Mouse (Mus musculus) heart, embryonic 16.5 days (tissue): ENCODE data around the gene Lor. TPM values are rescaled to one million over a fixed set of nuclear protein-coding genes. Genes with fewer than 3 reads are reported as not detected.

ENCODE experiments used
- ATAC-seq: fragments of 200-750 bp; cut with Nextera tagmentation; replicated peaks from 2 replicates; pipeline ENCODE4 v1.8.0; 2017; ENCODE audit warnings: moderate number of reproducible peaks; ENCODE audit not compliant: insufficient read depth, low FRiP score; ENCODE audit errors: extremely low read depth
- H3K27ac ChIP-seq: fragments of 300-500 bp; sonication (generic); 2 replicates; pipeline ENCODE4 v1.5.1; 2014; ENCODE audit warnings: mild to moderate bottlenecking, low read length, control low read depth, moderate library complexity
- H3K27me3 ChIP-seq: fragments of 300-500 bp; sonication (generic); 2 replicates; pipeline ENCODE4 v1.6.1; 2014; ENCODE audit warnings: low read length, mixed read lengths; ENCODE audit not compliant: control insufficient read depth, insufficient read depth
- H3K36me3 ChIP-seq: fragments of 300-500 bp; sonication (generic); 2 replicates; pipeline ENCODE4 v1.6.1; 2014; ENCODE audit not compliant: control insufficient read depth, insufficient read depth
- H3K4me1 ChIP-seq: fragments of 300-500 bp; sonication (generic); 2 replicates; pipeline ENCODE4 v1.6.1; 2014; ENCODE audit warnings: low read length, mixed read lengths; ENCODE audit not compliant: control insufficient read depth, insufficient read depth
- H3K4me2 ChIP-seq: fragments of 300-500 bp; sonication (generic); 2 replicates; pipeline ENCODE4 v1.6.1; 2014; ENCODE audit warnings: low read depth, mild to moderate bottlenecking, control low read depth, low read length
- H3K4me3 ChIP-seq: fragments of 300-500 bp; sonication (generic); 2 replicates; pipeline ENCODE4 v1.5.1; 2014; ENCODE audit warnings: mild to moderate bottlenecking, control low read depth, low read length
- H3K9ac ChIP-seq: fragments of 300-500 bp; sonication (generic); 2 replicates; pipeline ENCODE4 v1.6.1; 2014; ENCODE audit warnings: low read length, control low read depth
- H3K9me3 ChIP-seq: fragments of 300-500 bp; sonication (generic); replicated peaks from 2 replicates; pipeline ENCODE4 v1.6.1; 2016; ENCODE audit warnings: low read length; ENCODE audit not compliant: control insufficient read depth
- WGBS: fragments of 180-500 bp; shearing (Covaris S2); extraction: QIAGEN DNeasy Blood & Tissue Kit; methylation state at CpG from one replicate; pipeline ENCODE4 v1.1.7; 2014; 5-methylcytosine and 5-hydroxymethylcytosine counted together
- polyA plus RNA-seq: library from polyadenylated mRNA; unstranded; fragments of >200 nt; fragmentation: Nextera tagmentation; extraction: Ambion mirVana; gene quantifications from 2 replicates; pipeline ENCODE4 v1.2.1, GENCODE M21; 2015

Lor gene
- polyA plus RNA-seq: 0.13 and 0.29 TPM in 2 replicates

- WGBS: 83% methylated on average over 2 of the region's 2 CpGs
- Histone ChIP-seq H3K4me2 (peak within 1 kb of the TSS; percentile 98), H3K9me3 (no peaks in the 10 kb centered on the region)
Measured at GRCm38 (mm10) chr3:92083042-92083441, at the start of gene Lor. Lor (minus strand) TSS chr3:92083142.

GRCm38 (mm10) chr3:92123847-92124246 is 40.9 kb upstream of the Lor start, which contains the start of gene Prr9:
Prr9 (minus strand) TSS chr3:92123947.
- no peaks in the 10 kb centered on the region for H3K27me3 ChIP-seq
- no peaks in the 10 kb centered on the region for H3K4me1 ChIP-seq
- ATAC-seq: no peak
- H3K36me3 ChIP-seq: no peaks in the 10 kb centered on the region
- no peak within 1 kb of the TSS for H3K4me3 ChIP-seq
- no peak within 1 kb of the TSS for H3K4me2 ChIP-seq
- WGBS: 75% methylated on average over 5 of the region's 5 CpGs
- no peak within 1 kb of the TSS for H3K27ac ChIP-seq
- no peak within 1 kb of the TSS for H3K9ac ChIP-seq
- H3K9me3 ChIP-seq: no peaks in the 10 kb centered on the region

More at GRCm38 (mm10) chr3:92083042-92083441, at the start of gene Lor:
- peaks cover 27% of the 10 kb centered on the region for H3K27me3 ChIP-seq
- no peak within 1 kb of the TSS for H3K9ac ChIP-seq
- no peak for ATAC-seq
- H3K4me3 ChIP-seq: peak within 1 kb of the TSS; percentile 78; the same call in 1 of the 2 replicates
- H3K4me1 ChIP-seq: no peaks in the 10 kb centered on the region
- no peak within 1 kb of the TSS for H3K27ac ChIP-seq
- no peaks in the 10 kb centered on the region for H3K36me3 ChIP-seq

GRCm38 (mm10) chr3:92120902-92121301 is 38.0 kb upstream of the Lor start:
- H3K4me2 ChIP-seq: no peak overlapping the region
- no peaks in the 10 kb centered on the region for H3K36me3 ChIP-seq
- no peaks in the 10 kb centered on the region for H3K9me3 ChIP-seq
- 59% methylated on average over 3 of the region's 3 CpGs for WGBS
- ATAC-seq: no peak
- H3K4me1 ChIP-seq: no peaks in the 10 kb centered on the region
- no peak overlapping the region for H3K4me3 ChIP-seq
- no peaks in the 10 kb centered on the region for H3K27me3 ChIP-seq
- no peak overlapping the region for H3K9ac ChIP-seq
- no peak overlapping the region for H3K27ac ChIP-seq

GRCm38 (mm10) chr3:92117930-92118329 is 35.0 kb upstream of the Lor start:
- WGBS: 34% methylated on average over 3 of the region's 3 CpGs
- H3K4me1 ChIP-seq: no peaks in the 10 kb centered on the region
- H3K4me2 ChIP-seq: no peak overlapping the region
- no peaks in the 10 kb centered on the region for H3K27me3 ChIP-seq
- H3K27ac ChIP-seq: no peak overlapping the region
- H3K9ac ChIP-seq: no peak overlapping the region
- H3K36me3 ChIP-seq: no peaks in the 10 kb centered on the region
- ATAC-seq: no peak
- H3K4me3 ChIP-seq: no peak overlapping the region
- no peaks in the 10 kb centered on the region for H3K9me3 ChIP-seq

- no peak for ATAC-seq
- Histone ChIP-seq H3K9ac (no peak overlapping the region), H3K4me3 (no peak overlapping the region), H3K4me2 (no peak overlapping the region), H3K27me3 (no peaks in the 10 kb centered on the region), H3K4me1 (no peaks in the 10 kb centered on the region), H3K27ac (no peak overlapping the region), H3K36me3 (no peaks in the 10 kb centered on the region), H3K9me3 (no peaks in the 10 kb centered on the region)
Measured at GRCm38 (mm10) chr3:92111526-92111925, 28.6 kb upstream of the Lor start.

GRCm38 (mm10) chr3:92110790-92111189 is 27.8 kb upstream of the Lor start:
- Histone ChIP-seq H3K9me3 (no peaks in the 10 kb centered on the region), H3K4me3 (no peak overlapping the region), H3K36me3 (no peaks in the 10 kb centered on the region), H3K4me2 (no peak overlapping the region), H3K27me3 (no peaks in the 10 kb centered on the region), H3K4me1 (no peaks in the 10 kb centered on the region), H3K27ac (no peak overlapping the region), H3K9ac (no peak overlapping the region)
- no peak for ATAC-seq

GRCm38 (mm10) chr3:92106582-92106981 is 23.6 kb upstream of the Lor start:
- H3K9ac ChIP-seq: no peak overlapping the region
- 4% methylated on average over 6 of the region's 6 CpGs for WGBS
- H3K4me1 ChIP-seq: no peaks in the 10 kb centered on the region
- no peak overlapping the region for H3K4me3 ChIP-seq
- no peak overlapping the region for H3K4me2 ChIP-seq
- peak; percentile 41 for ATAC-seq
- H3K36me3 ChIP-seq: no peaks in the 10 kb centered on the region
- no peaks in the 10 kb centered on the region for H3K9me3 ChIP-seq
- no peaks in the 10 kb centered on the region for H3K27me3 ChIP-seq
- no peak overlapping the region for H3K27ac ChIP-seq

GRCm38 (mm10) chr3:92081285-92081931 is 1.5 kb downstream of the Lor start:
- peak; percentile 50; the same call in 1 of the 2 replicates for ATAC-seq
- Histone ChIP-seq H3K4me1 (no peaks in the 10 kb centered on the region), H3K4me3 (peak overlapping the region; percentile 78), H3K36me3 (no peaks in the 10 kb centered on the region), H3K4me2 (peak overlapping the region; percentile 98), H3K9ac (peak overlapping the region; percentile 76), H3K27me3 (peaks cover 27% of the 10 kb centered on the region), H3K9me3 (no peaks in the 10 kb centered on the region), H3K27ac (peak overlapping the region; percentile 0; the same call in 1 of the 2 replicates)
- WGBS: under 1% methylated on average over 75 of the region's 76 CpGs

GRCm38 (mm10) chr3:92080462-92081284 is 2.3 kb downstream of the Lor start:
- WGBS: under 1% methylated on average over 64 of the region's 82 CpGs
- Histone ChIP-seq H3K27me3 (peaks cover 27% of the 10 kb centered on the region), H3K9ac (peak overlapping the region; percentile 76), H3K4me2 (peak overlapping the region; percentile 98), H3K36me3 (no peaks in the 10 kb centered on the region), H3K4me1 (no peaks in the 10 kb centered on the region), H3K27ac (peak overlapping the region; percentile 0; the same call in 1 of the 2 replicates), H3K9me3 (no peaks in the 10 kb centered on the region), H3K4me3 (peak overlapping the region; percentile 78)
- peak; percentile 83 for ATAC-seq
